Mouse (Mus musculus) intestine, embryonic 16.5 days (tissue): ENCODE results near the gene Nav2. TPM values are rescaled to one million over a fixed set of nuclear protein-coding genes. Genes with fewer than 3 reads are reported as not detected.
A peak's percentile ranks its signal among the peaks of the same experiment; 100 is the strongest.

Source experiments
- ATAC-seq: fragments of 200-750 bp; cut with Nextera tagmentation; 2 replicates; pipeline ENCODE4 v1.8.0; 2017; ENCODE audit warnings: moderate TSS enrichment, moderate library complexity
- H3K27ac ChIP-seq: fragments of 300-500 bp; sonication (generic); 2 replicates; pipeline ENCODE4 v1.5.1; 2014; ENCODE audit warnings: mild to moderate bottlenecking, low read length
- H3K27me3 ChIP-seq: fragments of 300-500 bp; sonication (generic); replicated peaks from 2 replicates; pipeline ENCODE4 v1.6.1; 2014; ENCODE audit warnings: low read length, control low read depth, mixed read lengths; ENCODE audit not compliant: control insufficient read depth, insufficient read depth
- H3K36me3 ChIP-seq: fragments of 300-500 bp; sonication (generic); 2 replicates; pipeline ENCODE4 v1.6.1; 2014; ENCODE audit warnings: low read length, control low read depth; ENCODE audit not compliant: control insufficient read depth, insufficient read depth
- H3K4me1 ChIP-seq: fragments of 300-500 bp; sonication (generic); 2 replicates; pipeline ENCODE4 v1.6.1; 2014; ENCODE audit warnings: low read length, control low read depth, mixed read lengths; ENCODE audit not compliant: control insufficient read depth, insufficient read depth
- H3K4me2 ChIP-seq: fragments of 300-500 bp; sonication (generic); 2 replicates; pipeline ENCODE4 v1.6.1; 2014; ENCODE audit warnings: low read depth, low read length, control low read depth
- H3K4me3 ChIP-seq: fragments of 300-500 bp; sonication (generic); 2 replicates; pipeline ENCODE4 v1.5.1; 2014; ENCODE audit warnings: mild to moderate bottlenecking, low read length
- H3K9ac ChIP-seq: fragments of 300-500 bp; sonication (generic); 2 replicates; pipeline ENCODE4 v1.6.1; 2014; ENCODE audit warnings: low read depth, low read length
- H3K9me3 ChIP-seq: fragments of 300-500 bp; sonication (generic); 2 replicates; pipeline ENCODE4 v1.6.1; 2016; ENCODE audit warnings: low read length, control low read depth; ENCODE audit not compliant: control insufficient read depth
- WGBS: fragments of 180-500 bp; shearing (Covaris S2); extraction: QIAGEN DNeasy Blood & Tissue Kit; methylation state at CpG from one replicate; pipeline ENCODE4 v1.1.7; 2014; 5-methylcytosine and 5-hydroxymethylcytosine counted together
- polyA plus RNA-seq: library from polyadenylated mRNA; unstranded; fragments of >200 nt; fragmentation: Nextera tagmentation; extraction: Ambion mirVana; gene quantifications from 2 replicates; pipeline ENCODE4 v1.2.1, GENCODE M21; 2015

The Nav2 gene
- polyA plus RNA-seq, 1 experiment from 2014 or later = 15.3 TPM

DNA sequence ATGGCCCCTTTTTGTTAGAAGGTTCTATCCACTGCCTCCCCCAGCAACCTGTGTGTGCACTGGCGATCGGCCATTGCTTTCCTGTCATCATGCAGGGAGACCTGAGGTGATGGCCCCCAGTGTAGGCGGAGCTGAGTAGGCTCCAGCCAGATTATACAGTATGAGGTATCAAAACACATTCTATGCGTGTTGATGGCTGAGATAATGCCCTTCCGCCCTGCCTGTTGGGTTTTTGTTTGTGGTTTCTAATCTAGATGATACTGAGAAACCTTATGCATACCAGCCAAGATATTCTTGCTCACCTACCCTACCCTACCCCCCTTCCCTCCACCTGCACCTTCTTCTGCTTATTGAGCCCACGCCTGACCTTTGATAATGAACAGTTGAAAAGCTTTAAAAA lies 291.8 kb downstream of the Nav2 start:
- Histone ChIP-seq H3K9ac (no peak overlapping the region), H3K36me3 (no peaks in the 10 kb centered on the region), H3K27ac (no peak overlapping the region), H3K27me3 (no peaks in the 10 kb centered on the region), H3K4me2 (no peak overlapping the region), H3K9me3 (no peaks in the 10 kb centered on the region), H3K4me3 (no peak overlapping the region), H3K4me1 (peaks cover 13% of the 10 kb centered on the region)
- no peak for ATAC-seq
- WGBS = 83% methylated on average over 6 of the region's 6 CpGs

DNA sequence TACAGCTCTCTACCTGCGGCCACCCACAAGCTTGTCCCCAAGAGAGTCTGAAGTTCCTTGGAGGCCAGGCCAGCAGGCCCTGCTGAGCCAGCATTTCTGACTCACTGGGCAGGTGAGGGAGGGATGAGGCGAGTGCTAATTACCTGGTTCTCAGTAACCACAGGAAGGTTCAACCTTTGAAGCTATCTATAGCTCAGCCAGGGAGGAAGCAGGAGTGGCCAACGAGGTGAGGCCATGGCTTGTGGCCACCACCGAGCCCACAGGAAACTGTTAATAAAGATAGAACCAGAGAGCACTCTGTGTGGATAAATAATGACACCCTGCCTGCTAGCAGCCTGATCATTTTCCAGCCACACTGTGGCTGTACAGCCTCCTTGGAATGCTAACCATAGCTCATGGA lies 294.5 kb downstream of the Nav2 start:
- 51% methylated on average over 4 of the region's 4 CpGs for WGBS

DNA sequence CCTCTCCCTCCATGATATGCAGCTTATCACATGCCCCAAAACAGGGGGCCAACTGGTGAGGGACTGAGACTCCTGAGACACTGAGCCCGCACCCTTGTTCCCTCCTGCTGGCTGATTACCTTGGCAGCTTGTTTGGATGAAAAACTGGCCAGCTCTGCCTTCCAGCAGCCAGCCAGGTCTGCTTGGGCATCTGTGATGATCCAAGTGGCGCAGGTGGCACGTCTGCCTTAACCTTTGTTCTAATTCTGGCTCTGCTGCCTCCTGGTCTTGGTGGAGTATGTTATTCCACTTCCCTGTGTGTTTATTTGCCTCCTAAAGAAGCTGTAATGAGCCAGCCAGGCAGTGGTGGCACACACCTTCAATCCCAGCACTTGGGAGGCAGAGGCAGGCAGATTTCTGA lies 296.3 kb downstream of the Nav2 start:
- no peaks in the 10 kb centered on the region for H3K36me3 ChIP-seq
- H3K27me3 ChIP-seq = no peaks in the 10 kb centered on the region
- H3K4me2 ChIP-seq = no peak overlapping the region
- H3K9ac ChIP-seq = no peak overlapping the region
- 93% methylated on average over 3 of the region's 3 CpGs for WGBS
- H3K9me3 ChIP-seq = no peaks in the 10 kb centered on the region
- no peak overlapping the region for H3K27ac ChIP-seq
- ATAC-seq = no peak
- H3K4me1 ChIP-seq = peaks cover 6% of the 10 kb centered on the region
- no peak overlapping the region for H3K4me3 ChIP-seq

More for the DNA sequence above, 294.5 kb downstream of the Nav2 start:
- 0 out of 2 replicates have a peak overlapping the region, but pooled peaks have one; percentile 40 for H3K9ac ChIP-seq
- H3K4me1 ChIP-seq = peaks cover 6% of the 10 kb centered on the region
- H3K36me3 ChIP-seq = no peaks in the 10 kb centered on the region
- H3K4me2 ChIP-seq = no peak overlapping the region
- no peak overlapping the region for H3K4me3 ChIP-seq
- H3K27ac ChIP-seq = no peak overlapping the region
- H3K9me3 ChIP-seq = no peaks in the 10 kb centered on the region
- H3K27me3 ChIP-seq = no peaks in the 10 kb centered on the region
- ATAC-seq = peak; percentile 53

DNA sequence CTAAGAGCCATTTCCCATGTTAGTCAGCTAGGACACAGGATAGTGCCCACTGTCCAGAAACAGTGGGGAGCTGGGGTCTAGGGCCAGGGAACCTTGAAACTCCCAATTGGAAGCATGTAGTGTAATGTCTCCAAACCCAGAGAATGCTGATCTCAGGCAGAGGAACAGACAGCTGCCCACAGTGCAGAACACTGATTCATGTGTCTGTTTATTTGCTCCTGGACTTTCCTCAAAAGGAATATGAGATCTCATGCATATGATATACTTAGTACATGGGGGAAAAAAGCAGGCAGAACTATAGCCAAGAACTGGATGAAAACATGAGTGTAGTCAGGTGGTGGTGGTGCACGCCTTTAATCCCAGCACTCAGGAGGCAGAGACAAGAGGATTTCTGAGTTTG lies 297.0 kb downstream of the Nav2 start:
- Histone ChIP-seq H3K27ac (no peak overlapping the region), H3K9me3 (no peaks in the 10 kb centered on the region), H3K9ac (no peak overlapping the region), H3K27me3 (no peaks in the 10 kb centered on the region), H3K4me2 (no peak overlapping the region), H3K4me1 (peaks cover 6% of the 10 kb centered on the region), H3K36me3 (no peaks in the 10 kb centered on the region), H3K4me3 (no peak overlapping the region)
- ATAC-seq = no peak
- 93% methylated on average over 1 of the region's 1 CpGs for WGBS

DNA sequence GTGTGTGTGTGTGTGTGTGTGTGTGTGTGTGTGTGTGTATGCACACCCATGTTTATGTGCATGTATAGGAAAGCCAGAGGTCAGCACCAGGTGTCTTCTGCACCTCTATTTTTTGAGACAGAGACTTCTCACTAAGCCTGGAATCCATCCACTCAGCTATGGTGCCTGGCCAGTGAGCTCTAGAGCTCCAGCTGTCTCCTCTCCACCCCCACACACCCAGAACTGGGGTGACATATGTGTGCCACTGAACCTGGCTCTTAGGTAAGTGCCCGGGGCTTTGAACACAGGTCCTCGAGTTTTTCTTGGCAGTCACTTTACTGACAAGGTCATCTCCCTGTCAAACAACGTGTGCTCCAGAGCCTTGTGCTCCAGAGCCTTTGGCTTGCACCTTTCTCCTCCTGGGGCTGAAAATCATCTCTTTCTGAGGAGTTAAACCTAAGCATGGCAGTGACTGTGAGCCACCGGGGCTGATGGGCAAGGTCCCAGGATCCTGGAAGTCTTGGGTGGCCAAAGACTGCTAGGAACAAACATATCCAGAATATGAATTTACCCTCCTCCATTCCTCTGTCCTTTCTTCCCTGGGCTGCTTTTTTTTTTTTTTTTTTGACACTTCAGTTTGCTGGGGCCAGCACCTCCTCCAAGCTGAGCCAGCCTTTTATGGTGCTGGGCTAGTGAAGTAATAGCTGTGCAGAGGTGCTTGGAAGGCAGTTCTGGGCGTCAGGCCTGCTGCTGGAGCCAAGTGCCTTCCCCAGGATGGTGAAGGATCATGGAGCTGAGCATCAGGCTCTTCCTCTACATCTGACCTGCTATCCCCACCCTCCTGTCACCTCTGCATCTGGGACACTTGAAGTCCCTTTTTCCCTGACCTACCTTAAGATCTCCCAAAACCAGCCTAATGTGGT lies 298.5 kb downstream of the Nav2 start:
- no peak for ATAC-seq
- H3K36me3 ChIP-seq = no peaks in the 10 kb centered on the region
- no peak overlapping the region for H3K4me2 ChIP-seq
- no peaks in the 10 kb centered on the region for H3K27me3 ChIP-seq
- peaks cover 6% of the 10 kb centered on the region for H3K4me1 ChIP-seq
- WGBS = 69% methylated on average over 5 of the region's 5 CpGs
- H3K27ac ChIP-seq = no peak overlapping the region
- no peak overlapping the region for H3K4me3 ChIP-seq
- no peak overlapping the region for H3K9ac ChIP-seq
- no peaks in the 10 kb centered on the region for H3K9me3 ChIP-seq

DNA sequence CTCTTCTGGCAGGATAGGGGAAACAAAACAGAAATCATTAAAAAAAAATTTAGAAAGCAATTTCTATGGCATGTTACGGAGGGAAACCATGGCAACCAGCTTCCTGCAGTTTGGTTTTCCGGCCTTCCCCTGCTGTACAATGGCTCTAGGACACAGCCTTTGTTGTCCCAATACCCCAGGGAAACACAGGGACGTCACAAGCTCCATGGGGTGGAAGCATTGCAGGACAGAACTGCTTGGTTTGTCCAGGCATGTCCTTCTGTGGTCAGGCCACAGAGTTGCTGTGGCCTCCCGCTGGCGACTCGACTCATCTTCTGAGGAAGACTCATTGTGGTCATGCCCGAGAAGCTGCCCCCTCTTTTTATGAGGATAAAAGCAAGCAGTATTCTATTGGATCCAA lies 301.0 kb downstream of the Nav2 start:
- H3K36me3 ChIP-seq = no peaks in the 10 kb centered on the region
- H3K4me1 ChIP-seq = no peaks in the 10 kb centered on the region
- H3K27ac ChIP-seq = no peak overlapping the region
- no peak for ATAC-seq
- no peak overlapping the region for H3K9ac ChIP-seq
- 79% methylated on average over 7 of the region's 7 CpGs for WGBS
- no peak overlapping the region for H3K4me3 ChIP-seq
- no peaks in the 10 kb centered on the region for H3K27me3 ChIP-seq
- H3K9me3 ChIP-seq = no peaks in the 10 kb centered on the region
- H3K4me2 ChIP-seq = no peak overlapping the region

DNA sequence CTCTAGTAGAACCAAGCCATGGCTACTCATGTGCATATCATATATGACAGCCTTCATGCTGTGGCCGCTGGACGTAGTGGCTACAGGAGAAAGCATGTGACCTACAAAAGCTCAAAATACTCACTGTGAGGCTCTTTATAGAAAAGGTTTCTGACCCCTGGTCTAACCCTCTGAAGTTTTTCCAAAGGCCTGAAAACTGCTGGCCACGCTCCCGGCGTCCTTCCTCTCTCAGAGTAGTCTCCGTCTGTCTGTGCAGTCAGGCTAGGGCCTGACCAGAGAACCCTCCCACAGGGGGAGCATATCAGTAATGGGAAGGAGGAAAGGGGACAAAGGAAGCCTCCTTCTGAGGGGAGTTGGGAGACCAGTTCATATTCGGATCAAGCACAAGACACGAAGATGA lies 302.2 kb downstream of the Nav2 start:
- Histone ChIP-seq H3K4me1 (no peaks in the 10 kb centered on the region), H3K27ac (no peak overlapping the region), H3K4me3 (no peak overlapping the region), H3K27me3 (no peaks in the 10 kb centered on the region), H3K36me3 (no peaks in the 10 kb centered on the region), H3K4me2 (no peak overlapping the region), H3K9me3 (no peaks in the 10 kb centered on the region), H3K9ac (no peak overlapping the region)
- ATAC-seq = no peak
- 88% methylated on average over 8 of the region's 8 CpGs for WGBS

DNA sequence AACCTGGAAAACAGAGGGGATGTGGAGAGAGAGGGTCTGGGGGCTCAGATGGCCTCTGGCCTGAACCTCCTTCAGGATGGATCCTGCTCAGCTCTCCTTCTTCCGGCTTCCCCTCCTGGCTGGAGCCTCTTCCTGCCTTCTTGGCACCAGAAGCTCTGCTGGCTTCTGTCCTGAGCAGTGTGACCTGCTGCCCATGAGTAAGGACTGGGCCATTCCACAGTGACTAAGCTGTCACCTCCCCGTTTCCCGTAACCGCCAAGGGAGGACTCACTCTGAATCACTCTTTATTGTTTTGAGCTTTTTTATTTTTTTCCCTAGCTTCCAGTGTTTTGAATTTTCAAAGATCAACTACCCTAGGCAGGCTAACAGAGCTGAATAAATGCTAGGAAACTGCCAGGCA lies 304.5 kb downstream of the Nav2 start:
- ATAC-seq = no peak

DNA sequence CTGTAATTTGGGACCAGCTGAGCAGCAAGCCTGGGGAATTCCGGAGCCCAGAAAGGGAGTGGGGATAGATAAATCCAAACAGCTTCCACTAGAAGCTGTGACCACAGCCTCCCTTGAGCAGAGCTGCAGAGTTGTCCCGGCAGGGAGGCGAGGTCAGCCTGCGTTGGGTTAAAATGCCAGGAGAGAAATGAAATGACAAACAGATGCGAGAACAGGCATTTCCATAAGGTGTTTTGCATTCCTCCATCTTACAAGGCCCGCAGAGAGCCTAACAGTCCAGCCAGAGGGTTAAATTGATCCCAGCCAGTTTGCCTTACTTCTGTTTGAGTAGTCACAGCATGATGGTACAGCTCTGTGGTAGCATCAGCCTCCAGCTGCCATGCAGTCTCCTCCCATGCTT lies 309.3 kb downstream of the Nav2 start:
- H3K27ac ChIP-seq = no peak overlapping the region
- no peak overlapping the region for H3K4me3 ChIP-seq
- H3K9ac ChIP-seq = no peak overlapping the region
- H3K36me3 ChIP-seq = no peaks in the 10 kb centered on the region
- no peak for ATAC-seq
- no peaks in the 10 kb centered on the region for H3K9me3 ChIP-seq
- 78% methylated on average over 6 of the region's 6 CpGs for WGBS
- no peak overlapping the region for H3K4me2 ChIP-seq
- no peaks in the 10 kb centered on the region for H3K27me3 ChIP-seq
- no peaks in the 10 kb centered on the region for H3K4me1 ChIP-seq

More for the DNA sequence above, 304.5 kb downstream of the Nav2 start:
- H3K27ac ChIP-seq = no peak overlapping the region
- H3K27me3 ChIP-seq = no peaks in the 10 kb centered on the region
- H3K36me3 ChIP-seq = no peaks in the 10 kb centered on the region
- no peak overlapping the region for H3K4me3 ChIP-seq
- no peak overlapping the region for H3K4me2 ChIP-seq
- H3K9ac ChIP-seq = no peak overlapping the region
- whole genome bisulfite sequencing = 74% methylated on average over 4 of the region's 4 CpGs
- no peaks in the 10 kb centered on the region for H3K9me3 ChIP-seq
- H3K4me1 ChIP-seq = no peaks in the 10 kb centered on the region

DNA sequence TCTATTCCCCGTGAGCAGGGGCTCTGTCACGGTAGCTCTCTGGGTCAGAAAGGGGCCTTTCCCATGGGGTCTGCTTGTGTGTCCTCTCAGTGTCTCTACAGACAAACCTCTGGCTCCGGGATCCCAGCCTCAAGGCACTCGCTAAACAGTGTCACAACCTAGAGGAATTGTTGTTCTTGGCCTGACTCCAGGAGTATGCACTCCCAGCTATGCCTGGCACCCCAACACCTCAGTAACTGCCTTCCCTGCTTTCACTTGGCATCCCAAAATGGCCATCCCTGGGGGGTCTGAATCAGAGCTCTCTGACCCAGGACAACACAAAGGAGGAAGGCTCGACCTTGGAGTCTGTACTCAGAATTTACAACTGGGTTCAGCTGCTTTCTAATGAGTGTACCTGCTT lies 317.2 kb downstream of the Nav2 start:
- WGBS = 74% methylated on average over 5 of the region's 5 CpGs
- H3K27ac ChIP-seq = no peak overlapping the region
- H3K4me3 ChIP-seq = no peak overlapping the region
- H3K36me3 ChIP-seq = no peaks in the 10 kb centered on the region
- H3K9ac ChIP-seq = no peak overlapping the region
- H3K4me2 ChIP-seq = no peak overlapping the region
- no peaks in the 10 kb centered on the region for H3K9me3 ChIP-seq
- no peak for ATAC-seq
- no peaks in the 10 kb centered on the region for H3K4me1 ChIP-seq
- no peaks in the 10 kb centered on the region for H3K27me3 ChIP-seq
